Mouse (Mus musculus) hindbrain, embryonic 12.5 days (tissue): Measurements from ENCODE around the gene Pknox2. TPM values are rescaled to one million over a fixed set of nuclear protein-coding genes. Genes with fewer than 3 reads are reported as not detected.

Experiments used
- ATAC-seq: fragments of 200-750 bp; cut with Nextera tagmentation; 2 replicates; pipeline ENCODE4 v1.8.0; 2017; ENCODE audit warnings: moderate TSS enrichment; ENCODE audit not compliant: low FRiP score
- H3K27ac ChIP-seq: fragments of 300-500 bp; sonication (generic); 2 replicates; pipeline ENCODE4 v1.5.1; 2016; ENCODE audit warnings: mild to moderate bottlenecking
- H3K27me3 ChIP-seq: fragments of 300-500 bp; sonication (generic); 2 replicates; pipeline ENCODE4 v1.6.1; 2016; ENCODE audit warnings: mild to moderate bottlenecking
- H3K36me3 ChIP-seq: fragments of 300-500 bp; sonication (generic); 2 replicates; pipeline ENCODE4 v1.6.1; 2016; ENCODE audit warnings: mild to moderate bottlenecking
- H3K4me1 ChIP-seq: fragments of 300-500 bp; sonication (generic); 2 replicates; pipeline ENCODE4 v1.6.1; 2016
- H3K4me2 ChIP-seq: fragments of 300-500 bp; sonication (generic); replicated peaks from 2 replicates; pipeline ENCODE4 v1.6.1; 2016; ENCODE audit warnings: mild to moderate bottlenecking
- H3K4me3 ChIP-seq: fragments of 300-500 bp; sonication (generic); 2 replicates; pipeline ENCODE4 v1.5.1; 2016; ENCODE audit warnings: mild to moderate bottlenecking
- H3K9ac ChIP-seq: fragments of 300-500 bp; sonication (generic); 2 replicates; pipeline ENCODE4 v1.6.1; 2016; ENCODE audit warnings: mild to moderate bottlenecking, moderate library complexity
- H3K9me3 ChIP-seq: fragments of 300-500 bp; sonication (generic); replicated peaks from 2 replicates; pipeline ENCODE4 v1.6.1; 2016; ENCODE audit warnings: mild to moderate bottlenecking
- WGBS: fragments of 180-500 bp; shearing (Covaris S2); methylation state at CpG from one replicate; pipeline ENCODE4 v1.1.7; 2016; 5-methylcytosine and 5-hydroxymethylcytosine counted together
- polyA plus RNA-seq: library from polyadenylated mRNA; unstranded; fragments of >200 nt; fragmentation: Nextera tagmentation; extraction: Ambion mirVana; gene quantifications from 2 replicates; pipeline ENCODE4 v1.2.1, GENCODE M21; 2016

Pknox2 gene
- polyA plus RNA-seq, 1 experiment from 2014 or later, result 29.6 TPM

DNA sequence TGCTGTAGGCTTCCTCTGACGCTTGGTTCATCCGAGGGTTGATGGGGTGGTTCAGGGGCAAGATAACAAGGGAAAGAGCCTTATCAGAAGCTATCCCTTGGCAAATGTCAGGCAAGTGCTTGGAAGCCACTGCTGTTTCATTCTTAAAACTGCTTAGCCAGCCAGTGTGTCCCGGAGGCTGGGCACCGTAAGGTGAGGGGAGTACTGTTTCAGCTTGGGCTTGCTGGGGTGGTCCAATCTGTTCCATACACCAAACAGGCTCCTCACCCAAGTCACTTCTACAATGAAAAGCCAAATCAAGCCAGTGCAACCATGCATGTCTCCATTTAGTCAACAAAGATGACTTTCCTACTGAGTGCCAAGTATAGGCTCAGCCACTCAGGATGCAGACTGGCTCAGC lies 679 bp upstream of the Pknox2 start:
- no peaks in the 10 kb centered on the region for H3K9me3 ChIP-seq
- WGBS, result 52% methylated on average over 4 of the region's 4 CpGs
- no peak overlapping the region; the same call in 1 of the 2 replicates for H3K27ac ChIP-seq
- ATAC-seq, result no peak
- no peak overlapping the region for H3K4me3 ChIP-seq
- H3K9ac ChIP-seq, result no peak overlapping the region
- H3K36me3 ChIP-seq, result no peaks in the 10 kb centered on the region
- H3K4me2 ChIP-seq, result no peak overlapping the region
- H3K27me3 ChIP-seq, result no peaks in the 10 kb centered on the region
- peaks cover 30% of the 10 kb centered on the region for H3K4me1 ChIP-seq

DNA sequence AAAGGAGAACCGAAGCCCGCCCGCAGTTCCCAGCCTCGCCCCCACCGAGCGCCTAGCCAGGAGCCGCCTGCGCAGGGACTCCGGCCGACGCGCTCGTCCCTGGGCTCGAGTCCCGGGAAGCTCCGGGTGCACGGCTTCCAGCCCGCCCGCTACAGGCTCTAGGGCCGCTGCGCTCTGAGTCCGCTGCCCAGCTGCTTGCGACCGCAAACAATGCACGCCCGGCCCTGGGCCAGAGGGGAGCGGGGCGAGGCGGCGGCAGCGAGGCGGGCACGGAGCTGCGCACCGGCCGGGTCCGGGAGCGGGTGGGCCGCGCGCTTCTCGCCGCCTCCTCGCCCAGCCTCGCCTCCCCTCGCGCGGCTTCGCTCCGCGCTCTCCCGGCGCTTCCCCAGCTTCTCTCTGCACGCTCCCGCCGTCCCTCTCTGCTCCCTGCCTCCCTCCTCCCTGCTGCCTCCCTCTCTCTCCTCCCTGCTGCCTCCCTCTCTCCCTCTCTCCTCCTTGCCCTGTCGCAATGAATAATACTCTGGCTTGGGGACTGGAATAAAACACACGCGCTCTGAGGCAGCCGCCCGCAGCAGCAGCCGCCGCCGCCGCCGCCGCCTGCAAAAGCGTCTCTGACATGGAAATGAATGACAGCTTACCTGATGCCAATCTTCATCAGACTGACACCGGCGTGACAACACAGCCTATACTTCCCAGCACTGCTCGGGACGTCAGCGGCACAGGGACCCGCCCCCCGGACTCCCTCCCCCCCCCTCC lies 426 bp downstream of the Pknox2 start:
- Histone ChIP-seq H3K27ac (peak overlapping the region; percentile 99), H3K4me2 (peak overlapping the region; percentile 89), H3K9me3 (no peaks in the 10 kb centered on the region), H3K27me3 (no peaks in the 10 kb centered on the region), H3K9ac (peak overlapping the region; percentile 96), H3K4me1 (peaks cover 38% of the 10 kb centered on the region), H3K36me3 (no peaks in the 10 kb centered on the region), H3K4me3 (peak overlapping the region; percentile 84)
- ATAC-seq, result peak; percentile 92
- WGBS, result under 1% methylated on average over 55 of the region's 75 CpGs

DNA sequence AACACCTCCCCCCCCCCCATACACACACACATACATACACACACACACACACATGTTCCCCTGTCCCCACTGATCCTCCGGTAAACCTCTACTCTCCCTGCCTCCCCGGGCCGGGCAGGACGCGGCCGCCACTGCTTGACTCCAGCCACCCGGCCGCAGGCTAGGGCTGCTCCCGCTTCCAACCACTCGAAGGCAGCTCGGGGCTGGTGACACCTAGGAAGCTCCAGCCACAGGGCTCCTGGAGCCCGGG lies 929 bp downstream of the Pknox2 start:
- 0% methylated on average over 12 of the region's 12 CpGs for WGBS
- no peaks in the 10 kb centered on the region for H3K27me3 ChIP-seq
- H3K27ac ChIP-seq, result peak overlapping the region; percentile 99
- H3K4me3 ChIP-seq, result peak overlapping the region; percentile 84
- ATAC-seq, result peak; percentile 59
- H3K9ac ChIP-seq, result peak overlapping the region; percentile 96
- no peaks in the 10 kb centered on the region for H3K36me3 ChIP-seq
- H3K4me2 ChIP-seq, result peak overlapping the region; percentile 89
- H3K9me3 ChIP-seq, result no peaks in the 10 kb centered on the region
- H3K4me1 ChIP-seq, result peaks cover 43% of the 10 kb centered on the region

DNA sequence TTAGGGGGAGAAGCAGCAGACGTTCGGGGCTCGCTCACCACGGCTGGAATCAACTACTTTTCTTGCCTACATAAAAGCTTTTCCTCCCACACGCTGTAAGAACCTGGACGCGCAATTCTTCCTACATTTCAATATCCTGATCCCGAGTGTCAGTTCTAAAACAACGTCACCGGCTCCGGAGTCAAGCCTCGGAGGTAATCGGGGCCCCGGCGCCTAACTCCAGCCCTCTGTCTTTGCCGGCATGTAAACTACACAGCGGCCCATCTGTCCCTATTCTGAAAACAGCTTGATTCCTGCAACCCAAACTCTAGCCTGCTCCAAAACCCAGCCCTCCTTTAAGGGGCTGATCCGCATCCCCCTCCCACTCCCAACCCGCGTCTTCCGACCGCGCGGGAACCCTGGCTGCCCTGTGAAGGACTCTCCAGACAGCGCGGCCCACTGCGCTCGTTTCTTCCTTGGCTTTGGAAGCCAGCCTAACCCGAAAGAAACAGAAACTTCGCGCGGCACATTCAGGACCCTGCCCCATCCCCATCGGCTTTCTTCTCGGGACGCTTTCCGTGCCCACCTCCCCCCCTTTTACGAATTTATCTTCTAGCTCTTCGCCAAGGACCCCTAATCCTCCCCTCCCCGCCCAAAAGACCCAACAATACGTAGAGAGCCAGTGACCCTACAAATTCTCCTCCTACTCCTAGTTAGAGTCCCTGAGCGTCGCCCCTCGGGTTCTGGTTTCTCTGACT lies 1.4 kb downstream of the Pknox2 start:
- no peaks in the 10 kb centered on the region for H3K36me3 ChIP-seq
- peak overlapping the region; percentile 89 for H3K4me2 ChIP-seq
- H3K4me1 ChIP-seq, result peaks cover 48% of the 10 kb centered on the region
- H3K9ac ChIP-seq, result peak overlapping the region; percentile 96
- WGBS, result under 1% methylated on average over 43 of the region's 43 CpGs
- H3K4me3 ChIP-seq, result peak overlapping the region; percentile 84
- H3K27me3 ChIP-seq, result no peaks in the 10 kb centered on the region
- peak overlapping the region; percentile 99 for H3K27ac ChIP-seq
- ATAC-seq, result no peak
- no peaks in the 10 kb centered on the region for H3K9me3 ChIP-seq

DNA sequence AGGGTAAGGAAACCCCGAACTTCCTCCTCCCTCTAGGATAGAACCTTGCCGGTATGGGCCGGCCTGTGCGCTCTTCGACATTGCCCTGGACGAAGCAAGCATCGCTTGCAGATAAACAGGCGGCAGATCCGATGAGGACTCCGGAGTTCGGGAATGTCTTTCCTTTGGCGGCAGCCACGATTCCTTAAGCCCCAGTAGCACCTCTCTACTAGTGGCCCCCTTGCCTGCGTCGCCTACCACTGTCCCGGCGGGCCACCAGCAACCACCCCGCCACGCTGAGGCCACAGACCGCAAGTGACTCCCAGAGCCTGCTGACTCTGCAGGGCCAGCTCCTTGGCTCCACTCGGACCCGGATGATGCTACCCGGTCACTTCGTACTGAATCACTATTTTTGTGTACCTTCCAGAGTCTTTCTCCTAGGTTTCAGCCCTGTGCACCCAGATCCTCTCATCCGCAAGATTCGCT lies 2.0 kb downstream of the Pknox2 start:
- Histone ChIP-seq H3K9ac (peak overlapping the region; percentile 96), H3K4me1 (peaks cover 54% of the 10 kb centered on the region), H3K4me3 (peak overlapping the region; percentile 84), H3K9me3 (no peaks in the 10 kb centered on the region), H3K4me2 (peak overlapping the region; percentile 89), H3K27ac (peak overlapping the region; percentile 99), H3K27me3 (no peaks in the 10 kb centered on the region), H3K36me3 (no peaks in the 10 kb centered on the region)
- under 1% methylated on average over 26 of the region's 26 CpGs for WGBS
- no peak for ATAC-seq

DNA sequence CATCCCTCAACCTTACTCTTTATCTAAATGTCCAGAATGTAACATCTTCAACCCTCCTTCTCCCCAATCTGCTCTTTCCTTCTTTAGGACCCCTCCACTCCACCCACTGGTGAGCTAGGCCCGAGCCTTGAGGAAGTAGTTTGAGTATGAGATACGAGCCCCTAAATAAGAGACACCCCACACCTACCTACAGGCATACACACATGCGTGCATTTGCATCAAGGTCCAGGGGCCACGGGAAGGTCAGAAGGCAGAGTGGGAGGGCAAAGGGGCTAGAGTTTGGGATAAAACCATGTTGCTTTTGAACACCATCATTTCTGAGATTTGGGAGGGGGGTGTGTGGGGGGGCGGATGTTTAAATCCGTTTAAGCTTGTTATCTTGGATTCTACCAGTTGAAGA lies 2.5 kb downstream of the Pknox2 start:
- no peak for ATAC-seq

DNA sequence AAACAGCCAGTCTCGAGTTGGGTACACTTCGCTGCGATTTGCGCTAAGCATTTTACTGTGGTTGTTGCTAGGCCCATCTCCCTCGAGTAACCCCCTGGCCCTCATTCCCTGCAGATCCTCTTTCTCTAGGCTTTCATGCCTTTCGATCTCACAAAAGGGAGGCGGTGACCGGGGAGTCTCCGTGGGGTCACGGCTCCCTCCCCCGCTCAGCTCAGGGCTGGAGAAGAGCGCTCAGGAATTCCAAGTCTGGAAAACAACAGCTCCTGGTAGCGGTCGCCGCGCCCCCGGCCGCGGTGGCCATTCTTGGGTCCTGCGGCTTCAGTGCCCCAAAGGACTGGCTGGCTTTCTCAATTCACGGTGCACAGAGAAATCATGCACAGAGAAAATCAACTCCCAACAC lies 3.0 kb downstream of the Pknox2 start:
- WGBS, result 1% methylated on average over 21 of the region's 21 CpGs
- ATAC-seq, result no peak
- Histone ChIP-seq H3K27me3 (no peaks in the 10 kb centered on the region), H3K27ac (peak overlapping the region; percentile 99), H3K4me2 (peak overlapping the region; percentile 89), H3K36me3 (no peaks in the 10 kb centered on the region), H3K4me1 (peaks cover 63% of the 10 kb centered on the region), H3K9ac (peak overlapping the region; percentile 96), H3K9me3 (no peaks in the 10 kb centered on the region), H3K4me3 (peak overlapping the region; percentile 84)

More for the DNA sequence above, 2.5 kb downstream of the Pknox2 start:
- Histone ChIP-seq H3K4me1 (peaks cover 59% of the 10 kb centered on the region), H3K27ac (peak overlapping the region; percentile 99), H3K27me3 (no peaks in the 10 kb centered on the region), H3K9ac (peak overlapping the region; percentile 96), H3K36me3 (no peaks in the 10 kb centered on the region), H3K9me3 (no peaks in the 10 kb centered on the region), H3K4me3 (peak overlapping the region; percentile 84), H3K4me2 (peak overlapping the region; percentile 89)
- 6% methylated on average over 6 of the region's 6 CpGs for WGBS

DNA sequence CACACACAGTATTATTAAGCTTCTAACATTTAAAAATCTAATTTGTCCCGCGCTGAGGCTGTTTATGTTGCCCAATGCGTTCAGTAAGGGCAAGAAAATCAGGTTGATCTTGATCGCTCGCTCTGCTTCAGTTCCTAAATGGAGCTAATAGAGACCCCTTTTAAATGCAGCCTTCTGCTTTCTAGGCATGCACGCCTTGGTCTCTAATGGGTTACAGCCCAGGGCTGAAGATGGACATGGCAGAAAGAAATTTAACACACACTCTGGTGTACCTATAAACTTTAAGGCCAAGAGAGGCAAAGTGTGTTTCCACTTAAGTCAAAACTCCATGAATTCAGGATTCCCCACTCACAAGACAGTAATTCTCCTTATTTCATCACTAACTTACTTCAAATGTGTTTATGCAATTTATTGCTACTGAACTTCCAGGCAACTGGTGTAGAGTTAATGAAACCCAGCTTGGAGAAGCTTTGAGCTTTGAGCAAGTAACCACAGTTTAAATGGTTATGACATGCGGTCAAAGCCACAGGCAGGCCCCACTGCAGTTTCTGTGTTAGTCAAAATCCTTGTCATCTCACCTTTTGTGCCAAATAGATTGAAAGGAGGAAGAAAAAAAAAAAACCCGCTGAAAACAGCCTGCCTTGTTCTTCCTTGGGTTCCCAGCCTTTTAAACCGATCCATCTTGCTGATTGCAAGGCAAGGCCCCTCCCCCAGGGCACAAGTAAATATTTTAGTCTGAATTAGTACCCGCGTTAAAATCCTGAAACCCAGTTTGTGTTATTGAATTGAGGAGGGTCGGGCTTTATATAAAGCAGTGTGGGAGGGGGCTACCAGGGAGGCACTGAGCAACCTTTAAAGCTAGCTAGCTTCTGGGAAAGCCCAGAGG lies 3.9 kb downstream of the Pknox2 start:
- peak overlapping the region; percentile 96 for H3K9ac ChIP-seq
- ATAC-seq, result no peak
- no peaks in the 10 kb centered on the region for H3K9me3 ChIP-seq
- peak overlapping the region; percentile 99 for H3K27ac ChIP-seq
- H3K4me2 ChIP-seq, result peak overlapping the region; percentile 89
- H3K36me3 ChIP-seq, result no peaks in the 10 kb centered on the region
- WGBS, result 15% methylated on average over 12 of the region's 12 CpGs
- H3K27me3 ChIP-seq, result no peaks in the 10 kb centered on the region
- peaks cover 69% of the 10 kb centered on the region for H3K4me1 ChIP-seq
- peak overlapping the region; percentile 84 for H3K4me3 ChIP-seq

DNA sequence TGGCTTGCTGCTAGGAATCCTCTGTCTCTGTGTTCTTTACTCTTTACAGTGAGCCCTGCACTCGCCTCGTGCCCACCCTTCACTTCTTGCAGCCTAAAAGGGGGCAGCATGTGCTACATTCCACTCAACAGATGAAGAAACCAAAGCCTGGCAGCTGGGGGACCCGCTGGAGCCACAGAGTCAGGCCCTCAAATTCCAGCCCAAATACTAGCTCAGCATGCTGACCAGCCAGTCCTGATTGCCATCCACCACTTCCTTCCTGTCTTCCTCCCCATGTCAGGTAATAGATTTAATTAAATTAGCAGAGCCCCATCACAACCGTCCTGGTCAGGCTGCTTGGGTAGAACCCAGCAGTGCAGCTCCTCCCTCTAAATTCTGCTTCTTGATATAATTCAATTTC lies 5.1 kb downstream of the Pknox2 start:
- H3K4me3 ChIP-seq, result no peak overlapping the region
- no peaks in the 10 kb centered on the region for H3K27me3 ChIP-seq
- H3K4me1 ChIP-seq, result peaks cover 70% of the 10 kb centered on the region
- peak overlapping the region; percentile 41 for H3K27ac ChIP-seq
- H3K9ac ChIP-seq, result no peak overlapping the region
- WGBS, result 14% methylated on average over 4 of the region's 4 CpGs
- ATAC-seq, result no peak
- no peaks in the 10 kb centered on the region for H3K36me3 ChIP-seq
- H3K4me2 ChIP-seq, result 0 out of 2 replicates have a peak overlapping the region, but pooled peaks have one; percentile 2
- H3K9me3 ChIP-seq, result no peaks in the 10 kb centered on the region

DNA sequence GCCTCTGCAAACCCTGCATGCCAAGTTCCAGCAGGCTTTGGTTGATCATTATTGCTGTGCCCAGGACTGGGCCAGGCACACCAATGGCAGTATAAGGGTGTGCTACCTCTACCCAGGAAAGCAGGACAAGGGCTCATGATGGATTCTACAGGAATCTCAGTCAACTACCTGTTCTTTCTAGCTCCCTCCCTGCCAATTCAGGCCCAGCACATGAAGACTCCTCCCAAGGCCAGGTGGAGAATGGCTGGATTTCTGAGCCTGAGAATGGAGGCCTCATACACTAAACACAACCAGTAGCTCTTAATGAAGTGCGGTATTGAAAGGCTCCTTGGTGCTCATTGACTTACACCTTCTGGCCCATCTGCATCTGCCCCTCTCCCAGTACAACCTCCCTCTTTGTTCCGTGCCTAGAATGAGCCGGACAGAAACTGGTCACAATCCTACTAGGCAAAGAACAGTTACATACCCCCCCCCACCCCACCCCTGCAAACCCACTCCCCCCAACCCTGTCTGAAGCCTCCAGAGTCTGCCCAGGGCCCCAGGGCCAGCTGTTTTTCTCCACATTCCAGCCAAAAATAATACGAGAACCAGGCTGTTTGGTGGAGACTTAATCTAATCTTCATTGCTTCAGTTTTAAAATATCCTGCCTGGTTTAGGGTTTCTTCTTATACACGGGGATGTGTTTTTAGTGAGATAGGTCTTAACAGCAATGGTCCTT lies 6.6 kb downstream of the Pknox2 start:
- Histone ChIP-seq H3K4me2 (no peak overlapping the region), H3K4me1 (peaks cover 73% of the 10 kb centered on the region), H3K9me3 (no peaks in the 10 kb centered on the region), H3K27me3 (no peaks in the 10 kb centered on the region), H3K4me3 (no peak overlapping the region), H3K27ac (peak overlapping the region; percentile 49), H3K36me3 (no peaks in the 10 kb centered on the region), H3K9ac (peak overlapping the region; percentile 18; the same call in 1 of the 2 replicates)
- WGBS, result 30% methylated on average over 5 of the region's 5 CpGs
- ATAC-seq, result no peak

DNA sequence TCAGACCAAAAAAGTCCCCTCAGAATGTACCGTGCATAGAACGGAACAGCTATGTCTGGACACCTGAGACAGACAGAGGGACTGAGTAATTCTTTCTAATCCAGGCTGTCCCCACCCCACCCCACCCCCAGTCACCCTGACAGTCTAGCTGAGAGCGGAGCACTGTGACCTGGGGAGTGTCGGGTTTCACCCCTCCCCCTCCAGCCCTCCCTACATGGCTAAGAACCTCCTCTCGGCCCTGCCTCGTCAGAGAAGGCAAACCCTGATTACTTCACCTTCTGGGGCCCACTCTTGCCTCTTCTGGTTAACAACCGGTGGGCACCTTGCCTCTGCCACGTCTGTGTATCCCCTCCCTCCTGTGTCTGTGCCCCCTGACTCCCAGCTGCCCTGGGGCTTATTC lies 7.7 kb downstream of the Pknox2 start:
- Histone ChIP-seq H3K36me3 (no peaks in the 10 kb centered on the region), H3K27me3 (no peaks in the 10 kb centered on the region), H3K27ac (peak overlapping the region; percentile 36), H3K4me2 (peak overlapping the region; percentile 34; the same call in 1 of the 2 replicates), H3K9me3 (no peaks in the 10 kb centered on the region), H3K4me3 (no peak overlapping the region), H3K9ac (no peak overlapping the region), H3K4me1 (peaks cover 64% of the 10 kb centered on the region)
- no peak; the same call in 1 of the 2 replicates for ATAC-seq
- WGBS, result 3% methylated on average over 8 of the region's 8 CpGs
